Mouse (Mus musculus): ENCODE results near the gene Cnot4.

DNA sequence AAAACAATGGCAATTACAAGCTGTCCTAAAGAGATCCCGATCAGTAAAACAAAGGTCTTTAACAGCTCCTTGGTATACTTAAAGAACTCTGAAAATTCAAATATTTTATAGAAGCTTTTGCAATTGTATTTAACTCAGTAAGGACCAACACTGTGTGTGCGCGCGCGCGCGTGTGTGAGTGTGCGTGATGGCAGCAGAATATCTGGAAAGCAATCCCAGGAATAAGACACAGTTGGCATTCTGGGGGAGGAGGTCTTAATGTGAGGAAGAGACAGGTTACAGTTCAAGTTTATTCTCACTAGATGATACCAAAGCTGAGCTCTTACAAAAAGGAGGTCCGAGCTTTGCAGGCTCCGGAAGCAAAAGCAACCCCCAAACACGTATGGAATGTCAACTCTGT is 100.2 kb downstream of the Cnot4 start:
- TF ChIP-seq EP300 (optimal IDR thresholded peaks at IDR 0.05) (no peak), CTCF (IDR thresholded peaks at IDR 0.05; ENCODE audit: low read depth) (no peak)

Data from stomach, postnatal 0 days (tissue).